Mouse (Mus musculus) cortical plate, adult 2 months (tissue): Measurements from ENCODE around the gene Sox6.

Experiments
- CTCF ChIP-seq: fragments of 200-500 bp; IDR thresholded peaks from 2 replicates; pipeline ENCODE4 v1.5.1; 2011; ENCODE audit warnings: mild to moderate bottlenecking, control low read depth, low read length; ENCODE audit not compliant: insufficient read depth; ENCODE audit errors: extremely low read depth
- POLR2A ChIP-seq: fragments of 200-500 bp; IDR thresholded peaks from 2 replicates; pipeline ENCODE4 v1.6.1; 2011; ENCODE audit warnings: mild to moderate bottlenecking, low read length, control low read depth; ENCODE audit not compliant: insufficient read depth; ENCODE audit errors: extremely low read depth

- TF ChIP-seq POLR2A (no peak), CTCF (no peak)
Measured at GRCm38 (mm10) chr7:115446481-115447016, 592.0 kb downstream of the Sox6 start.
